Mouse (Mus musculus): ENCODE results near the gene Gm28038.

GRCm38 (mm10) chr2:30342061-30342460 lies 61.2 kb downstream of the Gm28038 start:
- TF ChIP-seq FLI1 (IDR thresholded peaks at IDR 0.05; ENCODE audit: low read length) (no peak), GATA1 (IDR thresholded peaks at IDR 0.05; ENCODE audit: borderline replicate concordance, low read length) (no peak)

Measured in megakaryocyte, embryonic 14.5 days (primary cell).